Mouse (Mus musculus): ENCODE measurements around the gene Smyd3. TPM values are rescaled to one million over a fixed set of nuclear protein-coding genes. Genes with fewer than 3 reads are reported as not detected.

Smyd3 gene
- polyA plus RNA-seq, 1 experiment from 2014 or later, result 13.1 TPM

DNA sequence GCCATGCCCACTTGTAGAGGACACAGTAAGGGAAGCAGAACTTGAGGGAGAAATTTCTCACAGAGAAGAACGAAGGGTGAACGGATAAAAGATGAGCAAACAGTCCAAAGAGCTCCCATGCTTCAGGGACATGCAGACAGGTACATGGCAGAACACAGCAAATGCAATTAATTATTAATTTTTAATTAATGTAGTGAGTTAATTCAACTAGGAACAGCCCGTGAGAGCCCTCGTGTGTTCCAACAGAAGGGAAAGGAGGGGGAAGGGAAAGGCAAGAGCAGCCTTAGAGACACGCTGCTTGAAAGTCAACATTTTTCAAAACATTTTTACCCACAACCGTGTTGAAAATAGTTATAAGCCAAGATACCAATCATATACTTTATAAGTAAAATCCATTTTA lies 163.6 kb downstream of the Smyd3 start:
- no peak overlapping the region for H3K9ac ChIP-seq (ENCODE audit: low read length)
- H3K36me3 ChIP-seq (ENCODE audit: control insufficient read depth, insufficient read depth, low read length), result no peaks in the 10 kb centered on the region
- H3K4me2 ChIP-seq, result no peak overlapping the region
- peak; percentile 35 for DNase-seq (ENCODE audit: low spot score, missing footprints)
- no peaks in the 10 kb centered on the region for H3K27me3 ChIP-seq (ENCODE audit: control insufficient read depth, insufficient read depth, low read length)
- H3K4me3 ChIP-seq (ENCODE audit: low read depth, low read length), result no peak overlapping the region
- H3K27ac ChIP-seq (ENCODE audit: low read depth, low read length), result no peak overlapping the region
- no peaks in the 10 kb centered on the region for H3K4me1 ChIP-seq (ENCODE audit: control insufficient read depth, insufficient read depth, low read length)
- no peak for ATAC-seq (ENCODE audit: low FRiP score)
- no peaks in the 10 kb centered on the region for H3K9me3 ChIP-seq (ENCODE audit: control insufficient read depth, low read length)
- 88% methylated on average over 6 of the region's 6 CpGs for WGBS

DNA sequence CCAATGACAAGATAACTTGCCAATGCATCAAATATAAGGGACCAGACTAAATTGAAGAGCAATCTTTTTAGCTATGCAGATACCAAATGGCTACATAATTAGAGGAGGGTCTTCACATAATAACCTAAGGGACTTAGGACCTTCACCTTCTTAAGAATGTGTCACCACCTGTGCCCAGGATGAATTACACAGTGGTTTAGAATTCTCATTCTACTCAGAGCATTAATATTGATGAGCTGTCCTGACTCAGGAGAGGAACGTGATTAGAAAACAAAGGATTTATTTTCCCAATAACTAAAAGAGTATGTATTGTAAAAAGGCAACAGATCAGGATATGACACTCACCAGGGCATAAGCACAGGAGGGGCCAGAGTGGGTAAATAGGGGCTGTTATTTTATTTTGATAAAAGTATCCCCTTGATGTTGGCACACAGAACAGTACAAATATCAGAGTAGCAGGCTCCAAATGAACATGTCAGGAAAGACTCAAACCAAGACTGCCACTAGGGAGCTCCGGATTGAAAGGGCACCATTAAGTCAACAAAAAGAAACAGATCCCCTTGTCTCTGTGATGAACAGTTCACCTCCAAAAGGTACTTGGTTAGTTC lies 172.4 kb downstream of the Smyd3 start:
- no peaks in the 10 kb centered on the region for H3K4me1 ChIP-seq (ENCODE audit: control insufficient read depth, insufficient read depth, low read length)
- ATAC-seq (ENCODE audit: low FRiP score) (peak; percentile 77; the same call in 1 of the 2 replicates), DNase-seq (ENCODE audit: low spot score, missing footprints) (no peak)
- H3K27me3 ChIP-seq (ENCODE audit: control insufficient read depth, insufficient read depth, low read length), result no peaks in the 10 kb centered on the region
- no peak overlapping the region for H3K9ac ChIP-seq (ENCODE audit: low read length)
- no peaks in the 10 kb centered on the region for H3K36me3 ChIP-seq (ENCODE audit: control insufficient read depth, insufficient read depth, low read length)
- no peak overlapping the region for H3K27ac ChIP-seq (ENCODE audit: low read depth, low read length)
- no peak overlapping the region for H3K4me3 ChIP-seq (ENCODE audit: low read depth, low read length)
- H3K4me2 ChIP-seq, result no peak overlapping the region
- H3K9me3 ChIP-seq (ENCODE audit: control insufficient read depth, low read length), result no peaks in the 10 kb centered on the region
- 50% methylated on average over 2 of the region's 2 CpGs for WGBS

DNA sequence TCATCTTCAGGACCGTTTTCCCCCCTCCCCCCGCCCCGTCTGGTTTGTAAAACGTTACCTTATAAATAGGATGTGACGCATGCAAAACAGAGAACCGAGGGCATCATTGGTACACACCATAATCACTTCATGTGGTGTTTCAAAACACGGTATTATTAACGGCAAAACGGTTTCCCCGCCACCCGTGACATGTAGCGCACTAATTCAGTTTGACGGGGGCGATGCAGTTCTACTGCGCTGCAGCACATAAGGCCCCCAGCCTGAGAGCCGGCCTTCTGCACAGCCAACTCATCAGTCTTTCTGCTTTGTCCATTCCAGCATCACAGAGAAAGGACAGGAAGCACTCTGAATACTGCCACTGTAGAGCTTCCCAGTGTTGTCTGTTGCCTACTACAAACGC lies 174.4 kb downstream of the Smyd3 start:
- Histone ChIP-seq H3K27me3 (ENCODE audit: control insufficient read depth, insufficient read depth, low read length) (no peaks in the 10 kb centered on the region), H3K9me3 (ENCODE audit: control insufficient read depth, low read length) (no peaks in the 10 kb centered on the region), H3K4me3 (ENCODE audit: low read depth, low read length) (no peak overlapping the region), H3K4me1 (ENCODE audit: control insufficient read depth, insufficient read depth, low read length) (no peaks in the 10 kb centered on the region), H3K36me3 (ENCODE audit: control insufficient read depth, insufficient read depth, low read length) (no peaks in the 10 kb centered on the region), H3K4me2 (no peak overlapping the region), H3K27ac (ENCODE audit: low read depth, low read length) (no peak overlapping the region), H3K9ac (ENCODE audit: low read length) (no peak overlapping the region)
- 93% methylated on average over 17 of the region's 17 CpGs for WGBS
- DNase-seq (ENCODE audit: low spot score, missing footprints), result peak; percentile 51
- no peak for ATAC-seq (ENCODE audit: low FRiP score)

DNA sequence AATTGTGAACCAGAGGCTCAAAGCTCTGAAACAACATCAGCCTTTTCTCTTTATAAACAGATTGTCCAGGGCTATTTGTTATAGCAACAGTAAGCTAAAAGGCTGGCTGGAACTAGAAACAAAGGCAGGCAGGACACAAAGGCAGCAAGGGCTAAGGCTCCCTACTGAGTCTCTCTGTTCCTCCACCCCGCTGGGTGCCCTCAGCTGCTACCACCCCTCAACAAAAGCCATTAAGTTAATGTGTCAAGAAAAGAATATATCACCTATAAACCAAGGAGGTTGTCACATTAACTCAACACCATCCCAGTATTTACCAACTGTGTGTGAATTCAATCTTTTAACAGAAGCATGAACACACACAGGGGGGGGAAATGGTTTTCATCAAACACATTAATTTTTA lies 176.3 kb downstream of the Smyd3 start:
- H3K4me3 ChIP-seq (ENCODE audit: low read depth, low read length), result no peak overlapping the region
- H3K36me3 ChIP-seq (ENCODE audit: control insufficient read depth, insufficient read depth, low read length), result no peaks in the 10 kb centered on the region
- no peak overlapping the region for H3K27ac ChIP-seq (ENCODE audit: low read depth, low read length)
- no peak overlapping the region for H3K9ac ChIP-seq (ENCODE audit: low read length)
- ATAC-seq (ENCODE audit: low FRiP score) (no peak), DNase-seq (ENCODE audit: low spot score, missing footprints) (peak; percentile 35)
- 56% methylated on average over 1 of the region's 1 CpGs for WGBS
- no peaks in the 10 kb centered on the region for H3K4me1 ChIP-seq (ENCODE audit: control insufficient read depth, insufficient read depth, low read length)
- no peaks in the 10 kb centered on the region for H3K9me3 ChIP-seq (ENCODE audit: control insufficient read depth, low read length)
- H3K27me3 ChIP-seq (ENCODE audit: control insufficient read depth, insufficient read depth, low read length), result no peaks in the 10 kb centered on the region
- no peak overlapping the region for H3K4me2 ChIP-seq

DNA sequence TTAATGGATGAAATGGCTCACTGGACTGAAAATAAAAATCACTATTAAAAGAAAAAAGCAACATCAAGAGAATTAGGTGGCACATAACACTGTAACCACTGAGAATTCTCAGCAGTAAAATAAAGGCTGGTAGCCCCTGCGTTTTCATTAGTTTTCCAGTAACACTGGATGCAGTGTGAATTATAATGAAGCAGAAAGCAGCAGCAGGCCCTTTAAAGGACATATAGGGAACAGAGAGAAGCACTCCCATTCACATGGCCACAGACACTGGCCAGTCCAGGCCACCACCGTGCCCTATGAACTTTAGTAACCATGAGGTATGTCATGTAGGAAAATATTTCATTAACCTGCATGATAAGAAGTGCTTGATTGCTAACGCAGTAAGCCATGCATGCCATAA lies 178.8 kb downstream of the Smyd3 start:
- WGBS, result 94% methylated on average over 3 of the region's 3 CpGs
- DNase-seq (ENCODE audit: low spot score, missing footprints), result no peak
- Histone ChIP-seq H3K4me1 (ENCODE audit: control insufficient read depth, insufficient read depth, low read length) (no peaks in the 10 kb centered on the region), H3K36me3 (ENCODE audit: control insufficient read depth, insufficient read depth, low read length) (no peaks in the 10 kb centered on the region), H3K27me3 (ENCODE audit: control insufficient read depth, insufficient read depth, low read length) (no peaks in the 10 kb centered on the region), H3K27ac (ENCODE audit: low read depth, low read length) (no peak overlapping the region), H3K9ac (ENCODE audit: low read length) (no peak overlapping the region), H3K9me3 (ENCODE audit: control insufficient read depth, low read length) (no peaks in the 10 kb centered on the region), H3K4me2 (no peak overlapping the region), H3K4me3 (ENCODE audit: low read depth, low read length) (no peak overlapping the region)
- no peak for ATAC-seq (ENCODE audit: low FRiP score)

DNA sequence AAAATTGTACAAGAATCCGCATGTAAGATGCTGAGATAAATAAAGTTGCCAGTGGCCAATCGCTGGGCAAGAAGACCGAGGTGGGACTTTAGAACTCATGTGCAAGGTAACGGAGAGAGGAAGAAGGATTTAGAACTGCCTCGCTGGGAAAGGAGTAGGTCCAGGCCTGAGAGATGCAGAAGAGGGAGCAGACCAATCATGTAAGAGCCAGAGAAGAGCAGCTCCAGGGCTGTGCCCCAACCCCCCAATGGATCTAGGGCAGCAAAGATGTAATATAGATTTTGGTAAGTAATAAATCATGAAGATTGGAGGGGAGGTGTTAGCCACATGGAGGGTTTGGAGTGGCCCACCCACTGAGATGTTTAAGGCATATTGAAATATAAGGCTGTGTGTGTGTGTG lies 180.3 kb downstream of the Smyd3 start:
- H3K27ac ChIP-seq (ENCODE audit: low read depth, low read length), result no peak overlapping the region
- 0 out of 2 replicates have a peak, but pooled peaks have one; percentile 33 for ATAC-seq (ENCODE audit: low FRiP score)

DNA sequence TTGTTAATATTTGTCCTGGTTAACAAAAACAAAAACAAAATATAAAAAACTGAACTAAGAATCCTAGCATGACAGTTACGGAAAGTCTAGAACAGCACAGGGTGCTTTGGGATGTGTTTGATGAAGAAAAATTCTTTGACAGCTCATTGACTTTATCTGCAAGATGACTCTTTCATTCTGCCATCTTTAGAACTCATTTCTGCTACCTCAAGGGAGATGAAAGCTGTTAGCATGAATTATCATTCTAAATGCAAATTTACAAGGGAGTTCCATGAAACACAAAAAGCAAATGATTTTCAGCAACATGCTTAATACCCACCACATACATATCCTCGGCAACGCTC lies 190.9 kb downstream of the Smyd3 start:
- DNase-seq (ENCODE audit: low spot score, missing footprints) (no peak), ATAC-seq (ENCODE audit: low FRiP score) (no peak)
- Histone ChIP-seq H3K36me3 (ENCODE audit: control insufficient read depth, insufficient read depth, low read length) (no peaks in the 10 kb centered on the region), H3K4me1 (ENCODE audit: control insufficient read depth, insufficient read depth, low read length) (peaks cover 5% of the 10 kb centered on the region), H3K4me2 (no peak overlapping the region), H3K27ac (ENCODE audit: low read depth, low read length) (no peak overlapping the region), H3K27me3 (ENCODE audit: control insufficient read depth, insufficient read depth, low read length) (no peaks in the 10 kb centered on the region), H3K9ac (ENCODE audit: low read length) (no peak overlapping the region), H3K4me3 (ENCODE audit: low read depth, low read length) (no peak overlapping the region), H3K9me3 (ENCODE audit: control insufficient read depth, low read length) (no peaks in the 10 kb centered on the region)
- 83% methylated on average over 3 of the region's 3 CpGs for WGBS

More for the DNA sequence above, 180.3 kb downstream of the Smyd3 start:
- Histone ChIP-seq H3K4me2 (no peak overlapping the region), H3K9ac (ENCODE audit: low read length) (no peak overlapping the region), H3K4me3 (ENCODE audit: low read depth, low read length) (no peak overlapping the region), H3K36me3 (ENCODE audit: control insufficient read depth, insufficient read depth, low read length) (no peaks in the 10 kb centered on the region), H3K27me3 (ENCODE audit: control insufficient read depth, insufficient read depth, low read length) (no peaks in the 10 kb centered on the region), H3K9me3 (ENCODE audit: control insufficient read depth, low read length) (no peaks in the 10 kb centered on the region), H3K4me1 (ENCODE audit: control insufficient read depth, insufficient read depth, low read length) (no peaks in the 10 kb centered on the region)
- DNase-seq (ENCODE audit: low spot score, missing footprints), result no peak
- WGBS, result 93% methylated on average over 5 of the region's 5 CpGs

DNA sequence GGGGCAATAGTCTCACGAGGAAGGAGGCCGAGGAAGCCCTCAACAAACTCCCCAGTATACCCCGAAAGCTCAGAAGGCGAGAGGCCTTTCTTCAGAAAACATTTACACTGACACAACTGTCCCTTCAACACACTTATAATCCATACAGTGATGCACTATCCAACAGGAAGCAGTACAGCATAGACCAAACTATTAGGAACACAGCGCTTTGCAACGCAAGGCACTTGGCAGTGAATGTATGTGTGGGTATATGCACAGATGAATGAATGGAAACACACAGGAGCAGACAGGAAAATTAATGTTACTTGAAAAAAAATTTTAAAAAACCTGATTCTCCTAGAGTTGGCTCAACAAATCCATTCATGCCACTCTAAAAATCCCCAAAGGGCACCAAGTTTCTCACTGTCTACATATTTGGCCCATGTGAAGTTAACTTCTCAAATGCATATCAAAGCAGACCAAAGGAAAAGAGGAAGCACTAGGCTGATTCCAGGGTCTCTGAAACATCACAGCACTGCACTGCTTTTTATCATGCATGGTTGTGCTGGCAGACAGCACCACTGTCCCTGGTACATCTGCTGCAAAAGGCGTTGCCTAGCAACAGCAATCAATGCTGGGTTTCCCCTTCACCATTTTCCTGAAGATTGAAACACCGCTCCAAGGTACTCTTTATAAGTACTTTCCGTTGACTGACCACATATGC lies 191.4 kb downstream of the Smyd3 start:
- Histone ChIP-seq H3K4me2 (no peak overlapping the region), H3K27me3 (ENCODE audit: control insufficient read depth, insufficient read depth, low read length) (no peaks in the 10 kb centered on the region), H3K9me3 (ENCODE audit: control insufficient read depth, low read length) (no peaks in the 10 kb centered on the region), H3K9ac (ENCODE audit: low read length) (no peak overlapping the region), H3K4me1 (ENCODE audit: control insufficient read depth, insufficient read depth, low read length) (peaks cover 5% of the 10 kb centered on the region), H3K27ac (ENCODE audit: low read depth, low read length) (no peak overlapping the region), H3K4me3 (ENCODE audit: low read depth, low read length) (no peak overlapping the region), H3K36me3 (ENCODE audit: control insufficient read depth, insufficient read depth, low read length) (no peaks in the 10 kb centered on the region)
- ATAC-seq (ENCODE audit: low FRiP score) (peak; percentile 74), DNase-seq (ENCODE audit: low spot score, missing footprints) (no peak)
- 83% methylated on average over 9 of the region's 9 CpGs for WGBS

DNA sequence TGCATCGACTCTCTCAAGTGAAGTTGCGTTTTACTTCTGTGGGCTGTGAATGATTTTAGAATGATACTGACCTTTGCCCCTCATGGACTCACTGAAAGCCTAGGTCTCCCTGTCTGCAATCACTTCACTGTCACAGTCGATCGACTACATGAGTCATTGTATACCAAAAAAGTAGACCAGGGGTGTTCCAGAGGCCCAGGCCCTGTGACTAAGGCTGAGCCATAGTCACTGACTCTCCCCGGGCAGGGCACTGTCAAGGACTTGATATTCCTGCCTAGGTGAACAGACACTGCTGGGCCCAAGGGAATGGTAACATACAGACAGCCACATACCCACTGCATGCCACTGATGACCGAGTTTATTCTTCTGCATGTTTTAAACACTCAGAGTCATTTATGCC lies 193.6 kb downstream of the Smyd3 start:
- Histone ChIP-seq H3K4me1 (ENCODE audit: control insufficient read depth, insufficient read depth, low read length) (peaks cover 5% of the 10 kb centered on the region), H3K27ac (ENCODE audit: low read depth, low read length) (no peak overlapping the region), H3K9ac (ENCODE audit: low read length) (no peak overlapping the region), H3K4me3 (ENCODE audit: low read depth, low read length) (no peak overlapping the region), H3K4me2 (no peak overlapping the region), H3K27me3 (ENCODE audit: control insufficient read depth, insufficient read depth, low read length) (no peaks in the 10 kb centered on the region), H3K9me3 (ENCODE audit: control insufficient read depth, low read length) (no peaks in the 10 kb centered on the region), H3K36me3 (ENCODE audit: control insufficient read depth, insufficient read depth, low read length) (no peaks in the 10 kb centered on the region)
- 83% methylated on average over 6 of the region's 6 CpGs for WGBS
- no peak for DNase-seq (ENCODE audit: low spot score, missing footprints)
- ATAC-seq (ENCODE audit: low FRiP score), result no peak
